Mouse (Mus musculus) small intestine, adult 2 months (tissue): Measurements from ENCODE around the gene Angptl8.

Experiments used
- CTCF ChIP-seq: fragments of 200-500 bp; IDR thresholded peaks from 2 replicates; pipeline ENCODE4 v1.5.1; 2012; ENCODE audit warnings: low read depth, mild to moderate bottlenecking, control low read depth, inconsistent platforms, low read length, moderate library complexity, mixed read lengths; ENCODE audit not compliant: insufficient replicate concordance, insufficient read length; ENCODE audit errors: extremely low read depth
- POLR2A ChIP-seq: fragments of 200-500 bp; IDR thresholded peaks from 2 replicates; pipeline ENCODE4 v1.6.1; 2012; ENCODE audit warnings: low read depth, mild to moderate bottlenecking, control low read depth, inconsistent platforms, low read length, moderate library complexity

GRCm38 (mm10) chr9:21830461-21830850 is 4.9 kb upstream of the Angptl8 start:
- TF ChIP-seq CTCF (no peak), POLR2A (no peak)
